Mouse (Mus musculus): Measurements from ENCODE around the gene Hnf4a. TPM values are rescaled to one million over a fixed set of nuclear protein-coding genes. Genes with fewer than 3 reads are reported as not detected.

Gene Hnf4a
- polyA plus RNA-seq, 1 experiment from 2014 or later = not detected

DNA sequence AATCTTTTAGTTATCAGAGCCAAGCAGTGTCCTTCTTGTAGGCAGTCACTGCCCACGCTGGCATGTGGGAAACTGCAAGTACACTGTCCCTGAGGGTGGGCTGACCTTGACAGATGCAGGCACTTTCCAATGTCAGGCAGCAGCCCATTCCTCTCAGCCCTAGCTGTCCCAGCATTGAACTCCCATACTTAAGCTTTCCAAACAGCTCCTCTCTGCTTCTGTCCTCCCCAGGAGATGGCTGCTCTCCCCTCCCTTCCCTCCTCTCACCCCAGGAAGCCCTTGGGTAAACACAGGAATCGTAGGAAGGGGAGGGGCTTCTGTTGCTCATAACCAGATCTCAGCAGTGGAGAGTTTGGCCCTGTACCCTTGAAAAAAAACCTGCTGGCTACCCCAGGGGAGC lies 88.5 kb downstream of the Hnf4a start:
- peaks cover 6 to 8% of the 10 kb centered on the region in 2 experiments for H3K4me1 ChIP-seq (ENCODE audit: control insufficient read depth in 2 of 2, insufficient read depth in 2 of 2, low read length in 2 of 2)
- no peaks in the 10 kb centered on the region for H3K36me3 ChIP-seq (ENCODE audit: control insufficient read depth, insufficient read depth, low read length)
- no peak overlapping the region for H3K4me2 ChIP-seq (ENCODE audit: low read length)
- no peak overlapping the region for H3K9ac ChIP-seq (ENCODE audit: low read length)
- peak overlapping the region in 1 of 2 experiments; percentile 28; a peak in 1 of 4 replicates for H3K27ac ChIP-seq (replicated peaks in 1 of 2; ENCODE audit: control insufficient read depth in 1 of 2, insufficient read depth in 1 of 2, low read depth in 2 of 2, low read length in 2 of 2)
- WGBS = 15% methylated on average over 2 of the region's 2 CpGs
- no peak for ATAC-seq (ENCODE audit: insufficient number of reproducible peaks, insufficient read depth, low FRiP score, low read depth)
- no peaks in the 10 kb centered on the region for H3K27me3 ChIP-seq (ENCODE audit: control insufficient read depth, insufficient read depth, low read length)
- no peak overlapping the region for H3K4me3 ChIP-seq (ENCODE audit: control insufficient read depth in 1 of 2, insufficient read depth in 1 of 2, low read depth in 1 of 2, low read length in 2 of 2)
- H3K9me3 ChIP-seq (ENCODE audit: control insufficient read depth, low read length) = no peaks in the 10 kb centered on the region

DNA sequence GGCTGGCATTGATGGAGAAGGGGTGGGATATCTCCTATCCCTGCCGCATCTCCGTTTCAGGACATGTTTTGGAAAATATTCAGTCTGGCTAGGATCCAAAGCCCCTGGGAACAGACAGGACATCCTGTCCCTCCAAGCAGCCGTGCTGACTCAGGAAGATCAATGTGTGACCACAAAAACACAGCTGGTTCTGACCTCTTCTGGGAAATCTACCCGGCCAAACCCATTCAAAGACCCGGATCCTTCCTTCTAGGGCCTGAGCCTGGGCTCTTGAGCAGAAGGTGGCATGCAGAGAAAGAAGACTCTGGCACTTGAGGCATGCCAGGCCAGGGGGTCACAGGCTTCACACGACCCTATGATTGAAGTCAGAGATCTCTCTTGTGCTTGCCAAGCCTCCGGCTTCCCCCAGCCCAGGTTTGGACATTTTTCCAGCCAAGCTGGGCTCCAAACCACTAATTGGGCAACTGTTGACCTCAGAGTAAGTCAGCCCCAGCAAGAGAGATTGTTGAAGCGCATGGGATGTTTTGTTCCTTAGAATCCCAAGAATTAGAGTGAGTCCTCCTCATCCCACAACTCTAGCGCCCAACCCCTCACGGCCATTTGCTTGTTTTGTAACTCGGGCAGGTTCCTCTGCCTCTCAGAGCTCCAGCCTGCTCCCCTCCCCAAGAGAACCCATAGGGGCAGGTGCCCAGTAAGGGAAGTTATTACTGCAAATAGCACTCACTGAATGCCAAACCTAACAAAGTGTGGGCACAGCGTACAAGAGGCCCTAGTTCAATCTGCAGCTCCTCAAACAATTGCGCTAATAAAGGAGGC lies 89.7 kb downstream of the Hnf4a start:
- Histone ChIP-seq H3K4me3 (ENCODE audit: control insufficient read depth in 1 of 2, insufficient read depth in 1 of 2, low read depth in 1 of 2, low read length in 2 of 2) (no peak overlapping the region), H3K4me1 (ENCODE audit: control insufficient read depth in 2 of 2, insufficient read depth in 2 of 2, low read length in 2 of 2) (peaks cover 5 to 6% of the 10 kb centered on the region in 2 experiments; a peak in 3 of 4 replicates), H3K36me3 (ENCODE audit: control insufficient read depth, insufficient read depth, low read length) (no peaks in the 10 kb centered on the region), H3K4me2 (ENCODE audit: low read length) (no peak overlapping the region), H3K27me3 (ENCODE audit: control insufficient read depth, insufficient read depth, low read length) (no peaks in the 10 kb centered on the region), H3K9ac (ENCODE audit: low read length) (no peak overlapping the region), H3K27ac (replicated peaks in 1 of 2; ENCODE audit: control insufficient read depth in 1 of 2, insufficient read depth in 1 of 2, low read depth in 2 of 2, low read length in 2 of 2) (peak overlapping the region; percentile 9 to 67; a peak in 3 of 4 replicates), H3K9me3 (ENCODE audit: control insufficient read depth, low read length) (no peaks in the 10 kb centered on the region)
- WGBS = 67% methylated on average over 13 of the region's 13 CpGs
- no peak; the same call in 1 of the 2 replicates for ATAC-seq (ENCODE audit: insufficient number of reproducible peaks, insufficient read depth, low FRiP score, low read depth)

DNA sequence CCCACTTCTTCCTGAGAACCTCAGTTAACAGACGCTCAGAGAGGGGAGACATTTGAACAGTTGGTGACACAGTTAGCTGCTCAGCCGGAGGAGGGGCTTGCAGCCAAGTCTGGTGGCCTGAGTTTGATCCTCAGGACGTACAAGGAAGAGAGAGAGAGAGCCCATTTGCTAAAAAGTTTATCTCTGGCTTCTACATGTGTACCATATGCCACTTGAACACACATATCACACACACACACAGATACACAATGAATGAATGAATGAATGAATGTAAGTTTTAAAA lies 90.2 kb downstream of the Hnf4a start:
- peak overlapping the region in 1 of 2 experiments; percentile 67; a peak in 2 of 4 replicates for H3K27ac ChIP-seq (replicated peaks in 1 of 2; ENCODE audit: control insufficient read depth in 1 of 2, insufficient read depth in 1 of 2, low read depth in 2 of 2, low read length in 2 of 2)
- no peak overlapping the region for H3K4me3 ChIP-seq (ENCODE audit: control insufficient read depth in 1 of 2, insufficient read depth in 1 of 2, low read depth in 1 of 2, low read length in 2 of 2)
- 65% methylated on average over 3 of the region's 3 CpGs for WGBS
- peaks cover 8 to 9% of the 10 kb centered on the region in 2 experiments for H3K4me1 ChIP-seq (ENCODE audit: control insufficient read depth in 2 of 2, insufficient read depth in 2 of 2, low read length in 2 of 2)
- no peak for ATAC-seq (ENCODE audit: insufficient number of reproducible peaks, insufficient read depth, low FRiP score, low read depth)
- H3K9ac ChIP-seq (ENCODE audit: low read length) = no peak overlapping the region
- no peak overlapping the region for H3K4me2 ChIP-seq (ENCODE audit: low read length)
- no peaks in the 10 kb centered on the region for H3K9me3 ChIP-seq (ENCODE audit: control insufficient read depth, low read length)
- H3K36me3 ChIP-seq (ENCODE audit: control insufficient read depth, insufficient read depth, low read length) = no peaks in the 10 kb centered on the region
- H3K27me3 ChIP-seq (ENCODE audit: control insufficient read depth, insufficient read depth, low read length) = no peaks in the 10 kb centered on the region

DNA sequence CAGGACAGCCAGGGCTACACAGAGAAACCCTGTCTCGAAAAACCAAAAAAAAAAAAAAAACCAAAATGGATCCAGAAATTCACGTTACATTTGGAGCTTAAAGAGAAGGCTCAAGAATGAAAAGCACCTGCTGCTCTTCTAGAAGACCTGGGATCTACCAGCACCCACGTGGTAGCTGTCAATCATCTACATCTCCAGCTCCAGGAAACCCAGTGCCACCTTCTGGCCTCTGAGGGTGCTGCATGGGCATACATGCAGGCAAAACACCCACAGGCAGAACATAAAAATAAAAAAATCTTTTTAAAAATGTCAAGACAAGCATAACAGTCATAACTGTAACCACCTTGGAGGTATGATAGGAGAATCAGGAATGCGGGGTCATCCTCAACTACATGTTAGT lies 91.1 kb downstream of the Hnf4a start:
- no peak for ATAC-seq (ENCODE audit: insufficient number of reproducible peaks, insufficient read depth, low FRiP score, low read depth)
- Histone ChIP-seq H3K36me3 (ENCODE audit: control insufficient read depth, insufficient read depth, low read length) (no peaks in the 10 kb centered on the region), H3K4me3 (ENCODE audit: control insufficient read depth in 1 of 2, insufficient read depth in 1 of 2, low read depth in 1 of 2, low read length in 2 of 2) (no peak overlapping the region), H3K27me3 (ENCODE audit: control insufficient read depth, insufficient read depth, low read length) (no peaks in the 10 kb centered on the region), H3K9me3 (ENCODE audit: control insufficient read depth, low read length) (no peaks in the 10 kb centered on the region), H3K9ac (ENCODE audit: low read length) (no peak overlapping the region), H3K4me2 (ENCODE audit: low read length) (no peak overlapping the region), H3K4me1 (ENCODE audit: control insufficient read depth in 2 of 2, insufficient read depth in 2 of 2, low read length in 2 of 2) (peaks cover 8 to 11% of the 10 kb centered on the region in 2 experiments), H3K27ac (replicated peaks in 1 of 2; ENCODE audit: control insufficient read depth in 1 of 2, insufficient read depth in 1 of 2, low read depth in 2 of 2, low read length in 2 of 2) (no peak overlapping the region)
- WGBS = 54% methylated on average over 4 of the region's 4 CpGs

DNA sequence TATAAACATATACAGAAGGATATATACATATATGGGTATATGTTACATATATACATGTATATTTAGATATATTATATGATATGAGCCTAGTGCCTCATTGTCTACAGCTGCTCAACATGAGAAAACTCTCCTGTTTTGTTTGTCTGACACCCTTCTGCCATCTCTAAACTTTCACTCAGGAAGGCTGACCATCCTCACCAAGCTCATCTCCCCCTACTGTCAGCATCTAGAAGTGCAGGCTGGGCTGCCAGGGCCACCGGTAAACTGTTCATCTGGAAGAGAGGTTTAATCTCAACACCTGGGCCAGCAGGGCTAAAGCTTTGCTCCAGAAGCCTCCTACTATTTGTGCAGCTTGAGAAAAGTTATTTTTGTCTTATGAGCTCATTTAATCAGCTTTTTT lies 92.6 kb downstream of the Hnf4a start:
- Histone ChIP-seq H3K27ac (replicated peaks in 1 of 2; ENCODE audit: control insufficient read depth in 1 of 2, insufficient read depth in 1 of 2, low read depth in 2 of 2, low read length in 2 of 2) (no peak overlapping the region), H3K9me3 (ENCODE audit: control insufficient read depth, low read length) (no peaks in the 10 kb centered on the region), H3K36me3 (ENCODE audit: control insufficient read depth, insufficient read depth, low read length) (no peaks in the 10 kb centered on the region), H3K9ac (ENCODE audit: low read length) (no peak overlapping the region), H3K4me1 (ENCODE audit: control insufficient read depth in 2 of 2, insufficient read depth in 2 of 2, low read length in 2 of 2) (peaks cover 7 to 18% of the 10 kb centered on the region in 2 experiments), H3K4me2 (ENCODE audit: low read length) (no peak overlapping the region), H3K4me3 (ENCODE audit: control insufficient read depth in 1 of 2, insufficient read depth in 1 of 2, low read depth in 1 of 2, low read length in 2 of 2) (no peak overlapping the region), H3K27me3 (ENCODE audit: control insufficient read depth, insufficient read depth, low read length) (no peaks in the 10 kb centered on the region)
- no peak for ATAC-seq (ENCODE audit: insufficient number of reproducible peaks, insufficient read depth, low FRiP score, low read depth)
- 0% methylated on average over 1 of the region's 1 CpGs for WGBS

DNA sequence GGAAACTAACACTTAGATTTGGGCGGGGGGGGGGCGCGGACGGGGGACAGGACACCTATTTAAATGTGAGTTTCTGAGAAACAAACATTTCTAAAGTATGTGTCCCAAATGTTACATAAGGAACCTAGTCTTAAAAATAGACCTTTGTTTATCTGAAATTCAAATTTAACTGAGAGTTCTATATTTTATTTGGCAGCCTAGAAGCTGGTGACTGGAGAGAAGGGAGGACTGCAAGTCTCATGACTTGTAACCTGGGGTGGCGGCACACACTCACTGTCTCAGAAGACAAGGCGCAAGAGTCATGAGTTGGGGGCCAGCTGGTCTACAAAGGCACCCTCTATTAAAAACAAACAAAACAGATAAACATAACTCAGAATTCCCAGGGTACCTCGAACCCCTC lies 94.5 kb downstream of the Hnf4a start:
- H3K9ac ChIP-seq (ENCODE audit: low read length) = no peak overlapping the region
- H3K27ac ChIP-seq (replicated peaks in 1 of 2; ENCODE audit: control insufficient read depth in 1 of 2, insufficient read depth in 1 of 2, low read depth in 2 of 2, low read length in 2 of 2) = no peak overlapping the region
- H3K9me3 ChIP-seq (ENCODE audit: control insufficient read depth, low read length) = no peaks in the 10 kb centered on the region
- no peaks in the 10 kb centered on the region for H3K27me3 ChIP-seq (ENCODE audit: control insufficient read depth, insufficient read depth, low read length)
- no peak for ATAC-seq (ENCODE audit: insufficient number of reproducible peaks, insufficient read depth, low FRiP score, low read depth)
- H3K4me2 ChIP-seq (ENCODE audit: low read length) = no peak overlapping the region
- no peaks in the 10 kb centered on the region for H3K36me3 ChIP-seq (ENCODE audit: control insufficient read depth, insufficient read depth, low read length)
- no peak overlapping the region for H3K4me3 ChIP-seq (ENCODE audit: control insufficient read depth in 1 of 2, insufficient read depth in 1 of 2, low read depth in 1 of 2, low read length in 2 of 2)
- H3K4me1 ChIP-seq (ENCODE audit: control insufficient read depth in 2 of 2, insufficient read depth in 2 of 2, low read length in 2 of 2) = peaks cover 7 to 18% of the 10 kb centered on the region in 2 experiments
- WGBS = 85% methylated on average over 7 of the region's 7 CpGs

DNA sequence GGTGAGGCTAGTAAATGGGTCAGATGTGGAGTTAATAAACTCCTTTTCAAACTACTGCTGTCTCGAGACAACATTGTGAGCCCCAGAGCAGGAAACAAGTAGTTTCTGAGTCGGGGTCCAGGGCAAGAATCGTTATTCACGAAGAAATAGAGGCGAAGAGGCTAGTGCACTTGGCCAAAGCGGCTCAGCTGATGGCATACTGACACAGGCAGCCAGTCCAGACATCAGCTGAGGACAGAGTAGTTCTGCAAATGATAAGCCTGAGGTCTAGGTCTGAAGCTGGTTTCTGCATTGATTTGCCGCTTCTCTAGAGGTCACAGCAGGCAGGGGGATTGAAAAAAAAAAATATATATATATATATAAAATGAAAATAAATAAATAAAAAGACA lies 95.1 kb downstream of the Hnf4a start:
- no peaks in the 10 kb centered on the region for H3K36me3 ChIP-seq (ENCODE audit: control insufficient read depth, insufficient read depth, low read length)
- H3K27ac ChIP-seq (replicated peaks in 1 of 2; ENCODE audit: control insufficient read depth in 1 of 2, insufficient read depth in 1 of 2, low read depth in 2 of 2, low read length in 2 of 2) = peak overlapping the region in 1 of 2 experiments; percentile 85; a peak in 1 of 4 replicates
- peak overlapping the region; percentile 92 to 99 for H3K4me3 ChIP-seq (ENCODE audit: control insufficient read depth in 1 of 2, insufficient read depth in 1 of 2, low read depth in 1 of 2, low read length in 2 of 2)
- no peaks in the 10 kb centered on the region for H3K9me3 ChIP-seq (ENCODE audit: control insufficient read depth, low read length)
- 69% methylated on average over 7 of the region's 7 CpGs for WGBS
- H3K9ac ChIP-seq (ENCODE audit: low read length) = peak overlapping the region; percentile 98
- H3K4me1 ChIP-seq (ENCODE audit: control insufficient read depth in 2 of 2, insufficient read depth in 2 of 2, low read length in 2 of 2) = peaks cover 5 to 12% of the 10 kb centered on the region in 2 experiments
- no peaks in the 10 kb centered on the region for H3K27me3 ChIP-seq (ENCODE audit: control insufficient read depth, insufficient read depth, low read length)
- peak overlapping the region; percentile 95 for H3K4me2 ChIP-seq (ENCODE audit: low read length)
- no peak for ATAC-seq (ENCODE audit: insufficient number of reproducible peaks, insufficient read depth, low FRiP score, low read depth)

Measured in heart, embryonic 14.5 days (tissue).